Mouse (Mus musculus): ENCODE measurements around the gene Adss. TPM values are rescaled to one million over a fixed set of nuclear protein-coding genes. Genes with fewer than 3 reads are reported as not detected.

The Adss gene
- polyA plus RNA-seq (2017; shearing (Covaris generic)): 100 to 1,000 TPM in 1 of 2 experiments, 10 to 100 TPM in 1; 86.0 to 106 TPM

GRCm38 (mm10) chr1:177796193-177796939 is at the start of gene Adss:
Gene Adss, minus strand, starts transcription at chr1:177796511.

GRCm38 (mm10) chr1:177729043-177730024 is 67.0 kb downstream of the Adss start, which contains the start of gene 1700016C15Rik:
Gene 1700016C15Rik, plus strand, starts transcription at chr1:177729814.

Other genes starting within 250 kb of the Adss start
- not detected for gene 1700016C15Rik, start 66.7 kb downstream of the Adss start, polyA plus RNA-seq (2017; shearing (Covaris generic))
- 1 to 10 TPM in 1 of 2 experiments, under 1 TPM in 1; 0.17 to 1.0 TPM for gene Catspere2, start 186.9 kb upstream of the Adss start, polyA plus RNA-seq (2017; shearing (Covaris generic))

Measured in inflammation-experienced regulatory T-cells (primary cell).